Mouse (Mus musculus) C2C12 (cell line): ENCODE measurements around the gene Btnl6.

Experiments
- CEBPB ChIP-seq: IDR thresholded peaks from one replicate; pipeline ENCODE4 v1.6.1; 2011; ENCODE audit warnings: low read depth, mild to moderate bottlenecking, control low read depth, moderate library complexity
- CTCF ChIP-seq: IDR thresholded peaks from one replicate; pipeline ENCODE4 v1.5.1; 2011; ENCODE audit not compliant: control insufficient read depth, insufficient read depth, insufficient read length
- FOSL1 ChIP-seq: IDR thresholded peaks from one replicate; pipeline ENCODE4 v1.8.0; 2011; ENCODE audit warnings: mild to moderate bottlenecking, low read length; ENCODE audit not compliant: poor library complexity, insufficient read depth, severe bottlenecking
- MAX ChIP-seq: IDR thresholded peaks from one replicate; pipeline ENCODE4 v1.6.1; 2011; ENCODE audit warnings: mild to moderate bottlenecking, control low read depth
- MYOD1 ChIP-seq: IDR thresholded peaks from one replicate; pipeline ENCODE4 v1.6.1; 2011; ENCODE audit warnings: low read depth; ENCODE audit not compliant: control insufficient read depth, insufficient read length
- MYOG ChIP-seq: IDR thresholded peaks from one replicate; pipeline ENCODE4 v1.6.1; 2011; ENCODE audit not compliant: control insufficient read depth, insufficient read length; ENCODE audit errors: extremely low read depth
- USF1 ChIP-seq: IDR thresholded peaks from one replicate; pipeline ENCODE4 v1.6.1; 2011; ENCODE audit warnings: low read depth, mild to moderate bottlenecking, control low read depth, moderate library complexity

DNA sequence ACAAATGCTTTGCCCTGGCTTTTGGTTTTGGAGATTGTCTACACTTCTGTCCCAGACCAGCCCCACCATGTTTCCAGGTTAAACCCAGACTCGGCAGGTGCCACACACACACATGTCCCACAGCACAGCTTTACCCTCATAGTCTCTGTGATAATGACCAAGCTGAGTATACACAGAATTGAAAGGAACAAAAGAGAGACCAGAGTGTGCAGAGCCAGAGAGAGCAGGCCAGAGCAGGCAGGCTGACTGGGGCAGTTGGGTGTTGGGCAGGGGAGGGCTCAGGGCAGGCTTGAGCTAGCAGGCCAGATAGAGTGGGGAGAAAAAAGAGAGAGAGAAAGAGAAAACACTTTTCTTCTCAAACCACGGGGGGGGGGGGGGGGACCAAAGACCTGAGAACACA lies 20.6 kb downstream of the Btnl6 start:
- no peak for TF ChIP-seq CTCF
- no peak for TF ChIP-seq MYOG
- TF ChIP-seq MAX, result no peak
- TF ChIP-seq CEBPB, result no peak
- TF ChIP-seq USF1, result no peak
- TF ChIP-seq MYOD1, result no peak
- no peak for TF ChIP-seq FOSL1
